Mouse (Mus musculus): ENCODE results near the gene Dazap2.

GRCm38 (mm10) chr15:100632323-100632722 is 17.2 kb downstream of the Dazap2 start:
- TF ChIP-seq CTCF (IDR thresholded peaks at IDR 0.05; ENCODE audit: borderline replicate concordance, insufficient read depth, low read depth, low read length) (no peak), POLR2A (IDR thresholded peaks at IDR 0.05; ENCODE audit: borderline replicate concordance, insufficient read depth, low read length) (no peak)
